Comparison of ENCODE assay signal across 11 mouse cellular contexts in genomic region chr1:189645371-189645770, GRCm38 (mm10). TPM values are rescaled to one million over a fixed set of nuclear protein-coding genes. Genes with fewer than 3 reads are reported as not detected.
DNase-seq lines count a peak whose midpoint lies in the region; ATAC-seq and TF ChIP-seq lines count a peak whose summit lies in the region.
"Had no signal": no experiment of that assay in that cellular context is flagged by ENCODE, and none has a peak within 500 bp of the region (broad histone marks: within the 10 kb centered on the region; RNA-seq: fewer than 3 reads in every experiment).

No protein-coding gene starts in this region.

- H3K4me2 ChIP-seq in kidney, postnatal 0 days (ENCODE audit: low read length) = no peak overlapping the region
- H3K4me2 ChIP-seq in kidney, embryonic 14.5 days (replicated peaks; ENCODE audit: low read depth, low read length) = no peak overlapping the region
- H3K4me2 ChIP-seq: limb, embryonic 15.5 days had no signal

- H3K9me3 ChIP-seq in kidney, postnatal 0 days (replicated peaks; ENCODE audit: low read length) = no peaks in the 10 kb centered on the region
- H3K9me3 ChIP-seq in kidney, embryonic 14.5 days (ENCODE audit: control insufficient read depth, low read length) = no peaks in the 10 kb centered on the region
- H3K9me3 ChIP-seq: limb, embryonic 15.5 days had no signal

- WGBS in kidney, postnatal 0 days = 78% methylated on average over 2 of the region's 2 CpGs
- WGBS in kidney, embryonic 14.5 days = 83% methylated on average over 2 of the region's 2 CpGs

- no peak for ATAC-seq in kidney, postnatal 0 days (replicated peaks; ENCODE audit: low FRiP score, low read depth)
- ATAC-seq in kidney, embryonic 14.5 days (ENCODE audit: low FRiP score, low TSS enrichment) = no peak

- no peaks in the 10 kb centered on the region for H3K27me3 ChIP-seq in kidney, postnatal 0 days (ENCODE audit: insufficient read depth, low read length)
- H3K27me3 ChIP-seq in kidney, embryonic 14.5 days (ENCODE audit: control insufficient read depth, insufficient read depth, low read length) = no peaks in the 10 kb centered on the region
- H3K27me3 ChIP-seq: limb, embryonic 15.5 days had no signal

- no peak overlapping the region for H3K4me3 ChIP-seq in kidney, postnatal 0 days (replicated peaks; ENCODE audit: low read depth, low read length)
- no peak overlapping the region for H3K4me3 ChIP-seq in kidney, embryonic 14.5 days (ENCODE audit: low read length)
- H3K4me3 ChIP-seq: limb, embryonic 15.5 days had no signal

- H3K9ac ChIP-seq in kidney, postnatal 0 days (ENCODE audit: low read depth, low read length) = no peak overlapping the region
- H3K9ac ChIP-seq in kidney, embryonic 14.5 days (ENCODE audit: low read depth, low read length) = no peak overlapping the region
- H3K9ac ChIP-seq: limb, embryonic 15.5 days had no signal

- DNase-seq in kidney, postnatal 0 days (ENCODE audit: low spot score) = no peak
- DNase-seq in brain, adult 2 months (ENCODE audit: low read depth, low spot score) = peak; percentile 72
- DNase-seq in fibroblast of lung, adult 2 months (ENCODE audit: low read depth) = peak; percentile 15
- peak; percentile 48 to 79 for DNase-seq in layer of hippocampus, postnatal 14 days (ENCODE audit: low spot score in 2 of 2)
- DNase-seq in cerebellum, postnatal 25 days = no peak
- no peak for DNase-seq in kidney, postnatal 4 days
- DNase-seq: cerebellum, adult 9-10 months; gastrocnemius, postnatal 36 days; thymus, postnatal 25 days had no signal

- no peak overlapping the region for H3K27ac ChIP-seq in kidney, postnatal 0 days
- no peak overlapping the region for H3K27ac ChIP-seq in kidney, embryonic 14.5 days (ENCODE audit: low read depth, low read length)
- H3K27ac ChIP-seq: limb, embryonic 15.5 days had no signal

- H3K4me1 ChIP-seq in kidney, postnatal 0 days (replicated peaks; ENCODE audit: insufficient read depth, low read length) = no peaks in the 10 kb centered on the region
- H3K4me1 ChIP-seq in kidney, embryonic 14.5 days (ENCODE audit: control insufficient read depth, insufficient read depth, low read length) = no peaks in the 10 kb centered on the region
- H3K4me1 ChIP-seq: limb, embryonic 15.5 days had no signal

- peak; percentile 24; the same call in 1 of the 2 replicates for TF ChIP-seq CTCF in kidney, postnatal 0 days (IDR thresholded peaks at IDR 0.05; ENCODE audit: low read depth)

- peaks cover 36% of the 10 kb centered on the region for H3K36me3 ChIP-seq in kidney, postnatal 0 days (ENCODE audit: insufficient read depth, low read length)
- peaks cover 92% of the 10 kb centered on the region for H3K36me3 ChIP-seq in kidney, embryonic 14.5 days (ENCODE audit: control insufficient read depth, insufficient read depth, low read length)

RNA-seq across cellular contexts. Expression of gene Cenpf, which starts 42.5 kb away (rescaled TPM):
- 42.1 and 42.5 TPM in 2 replicates for polyA plus RNA-seq in kidney, postnatal 0 days (2015; fragmentation: Nextera tagmentation; extraction: Ambion mirVana)
- 87.3 and 98.8 TPM in 2 replicates for polyA plus RNA-seq in kidney, embryonic 14.5 days (2014; fragmentation: Nextera tagmentation; extraction: Ambion mirVana)
- 1 to 10 TPM; 3.0 to 4.0 TPM for total RNA-seq in layer of hippocampus, postnatal 14 days (2021)

Comparison
In these comparisons a context has a peak if more than half of its experiments do, and no peak if none do; other contexts are left out.
1. DNase-seq: peak in brain, adult 2 months (single experiment), fibroblast of lung, adult 2 months (single experiment) and layer of hippocampus, postnatal 14 days (2 of 2); none in kidney, postnatal 0 days (single experiment), cerebellum, postnatal 25 days (0 of 2) and kidney, postnatal 4 days (0 of 2).